Mouse (Mus musculus): ENCODE data around the gene Vamp8. TPM values are rescaled to one million over a fixed set of nuclear protein-coding genes. Genes with fewer than 3 reads are reported as not detected.

Vamp8 gene
- total RNA-seq (2021), result 100 to 1,000 TPM; 104 to 156 TPM
- long read RNA-seq, experiment 1, transcript Vamp8-202 (2 exons, 2,076 nt), result minor isoform, 10 of 159 reads
- long read RNA-seq, experiment 1, transcript Vamp8-201 (3 exons, 820 nt), result major isoform, 144 of 159 reads
- long read RNA-seq, experiment 1, partial matches to known transcripts, result 2 of 159 reads
- long read RNA-seq, experiment 1, other reads (novel, unspliced or antisense), result 3 of 159 reads
- long read RNA-seq, experiment 2, transcript Vamp8-201 (3 exons, 820 nt), result major isoform, 53 of 59 reads
- long read RNA-seq, experiment 2, partial matches to known transcripts, result 2 of 59 reads
- long read RNA-seq, experiment 2, other reads (novel, unspliced or antisense), result 1 of 59 reads

GRCm38 (mm10) chr6:72389941-72390771 lies at the start of gene Vamp8:
Gene Vamp8, minus strand, starts transcription at chr6:72390703.
- peak; percentile 88 to 93 for DNase-seq

- DNase-seq, result peak; percentile 94 to 96
Observed at GRCm38 (mm10) chr6:72439355-72440185, 49.1 kb upstream of the Vamp8 start, which contains the start of gene Mat2a. Gene Mat2a, minus strand, starts transcription at chr6:72439558.

GRCm38 (mm10) chr6:72438862-72439354 lies 48.4 kb upstream of the Vamp8 start:
- peak; percentile 89 to 93 for DNase-seq

- DNase-seq, result no peak
Observed at GRCm38 (mm10) chr6:72438226-72438625, 47.7 kb upstream of the Vamp8 start.

GRCm38 (mm10) chr6:72432153-72432552 lies 41.6 kb upstream of the Vamp8 start:
- DNase-seq, result no peak

GRCm38 (mm10) chr6:72430989-72431921 lies 40.8 kb upstream of the Vamp8 start:
- DNase-seq, result no peak

GRCm38 (mm10) chr6:72429061-72429842 lies 38.7 kb upstream of the Vamp8 start:
- no peak for DNase-seq

- peak; percentile 81 to 85 for DNase-seq
Observed at GRCm38 (mm10) chr6:72428036-72428435, 37.5 kb upstream of the Vamp8 start.

- no peak for DNase-seq
Observed at GRCm38 (mm10) chr6:72425646-72426045, 35.1 kb upstream of the Vamp8 start.

GRCm38 (mm10) chr6:72420901-72421300 lies 30.4 kb upstream of the Vamp8 start:
- DNase-seq, result no peak

- no peak for DNase-seq
Observed at GRCm38 (mm10) chr6:72419806-72420205, 29.3 kb upstream of the Vamp8 start.

GRCm38 (mm10) chr6:72418279-72418678 lies 27.8 kb upstream of the Vamp8 start:
- DNase-seq, result no peak

GRCm38 (mm10) chr6:72415964-72416772 lies 25.7 kb upstream of the Vamp8 start:
- DNase-seq, result no peak

- DNase-seq, result no peak
Observed at GRCm38 (mm10) chr6:72415181-72415580, 24.7 kb upstream of the Vamp8 start.

- peak; percentile 97 for DNase-seq
Observed at GRCm38 (mm10) chr6:72414076-72414756, 23.7 kb upstream of the Vamp8 start, which contains the start of gene Ggcx. Gene Ggcx, plus strand, starts transcription at chr6:72414308.

- no peak for DNase-seq
Observed at GRCm38 (mm10) chr6:72410518-72410917, 20.0 kb upstream of the Vamp8 start.

- DNase-seq, result no peak
Observed at GRCm38 (mm10) chr6:72410003-72410402, 19.5 kb upstream of the Vamp8 start.

GRCm38 (mm10) chr6:72409567-72409966 lies 19.1 kb upstream of the Vamp8 start:
- DNase-seq, result peak; percentile 70 to 78
